Mouse (Mus musculus) CD4-positive, CD25-positive, alpha-beta regulatory T cell, adult 2 months (primary cell): ENCODE data around the gene Nfkbia.

Experiments
- DNase-seq: peaks from one replicate; pipeline ENCODE4 v3.0.0-alpha.2; 2012; ENCODE audit warnings: low read depth, low spot score

Nfkbia gene

GRCm38 (mm10) chr12:55490722-55491449 is 1.6 kb downstream of the Nfkbia start:
- peak; percentile 60 for DNase-seq

GRCm38 (mm10) chr12:55489986-55490721 is 2.3 kb downstream of the Nfkbia start:
- DNase-seq, result peak; percentile 62

GRCm38 (mm10) chr12:55488661-55489447 is 3.6 kb downstream of the Nfkbia start:
- DNase-seq, result peak; percentile 86

- peak; percentile 57 for DNase-seq
Measured at GRCm38 (mm10) chr12:55487843-55488660, 4.4 kb downstream of the Nfkbia start.

- DNase-seq, result no peak
Measured at GRCm38 (mm10) chr12:55486923-55487674, 5.3 kb downstream of the Nfkbia start.

GRCm38 (mm10) chr12:55484800-55485199 is 7.6 kb downstream of the Nfkbia start:
- no peak for DNase-seq

GRCm38 (mm10) chr12:55484079-55484774 is 8.2 kb downstream of the Nfkbia start:
- DNase-seq, result no peak

- DNase-seq, result no peak
Measured at GRCm38 (mm10) chr12:55483591-55483990, 8.9 kb downstream of the Nfkbia start.

GRCm38 (mm10) chr12:55482732-55483131 is 9.7 kb downstream of the Nfkbia start:
- peak; percentile 61 for DNase-seq

GRCm38 (mm10) chr12:55481739-55482138 is 10.7 kb downstream of the Nfkbia start:
- no peak for DNase-seq

GRCm38 (mm10) chr12:55480471-55481153 is 11.8 kb downstream of the Nfkbia start:
- DNase-seq, result no peak

- DNase-seq, result no peak
Measured at GRCm38 (mm10) chr12:55478901-55479300, 13.5 kb downstream of the Nfkbia start.

GRCm38 (mm10) chr12:55474209-55474583 is 18.3 kb downstream of the Nfkbia start:
- peak; percentile 24 for DNase-seq

- no peak for DNase-seq
Measured at GRCm38 (mm10) chr12:55473250-55474208, 18.9 kb downstream of the Nfkbia start.

- no peak for DNase-seq
Measured at GRCm38 (mm10) chr12:55471344-55471743, 21.1 kb downstream of the Nfkbia start.

GRCm38 (mm10) chr12:55470442-55470841 is 22.0 kb downstream of the Nfkbia start:
- DNase-seq, result no peak

GRCm38 (mm10) chr12:55467331-55468180 is 24.9 kb downstream of the Nfkbia start:
- no peak for DNase-seq
